Mouse (Mus musculus) gonadal fat pad, adult 2 months (tissue): ENCODE measurements around the gene Pard3. TPM values are rescaled to one million over a fixed set of nuclear protein-coding genes. Genes with fewer than 3 reads are reported as not detected.

Experiments
- DNase-seq: peaks from one replicate; pipeline ENCODE4 v3.0.0-alpha.2; 2012; ENCODE audit warnings: low read depth
- polyA plus RNA-seq: library from polyadenylated mRNA; depleted of rRNA; stranded (reverse); fragments of >200 nt; gene quantifications from 2 replicates; pipeline ENCODE4 v1.2.3, GENCODE M21; 2012; rRNA removed

Pard3 gene
- 31.5 and 32.4 TPM in 2 replicates for polyA plus RNA-seq

DNA sequence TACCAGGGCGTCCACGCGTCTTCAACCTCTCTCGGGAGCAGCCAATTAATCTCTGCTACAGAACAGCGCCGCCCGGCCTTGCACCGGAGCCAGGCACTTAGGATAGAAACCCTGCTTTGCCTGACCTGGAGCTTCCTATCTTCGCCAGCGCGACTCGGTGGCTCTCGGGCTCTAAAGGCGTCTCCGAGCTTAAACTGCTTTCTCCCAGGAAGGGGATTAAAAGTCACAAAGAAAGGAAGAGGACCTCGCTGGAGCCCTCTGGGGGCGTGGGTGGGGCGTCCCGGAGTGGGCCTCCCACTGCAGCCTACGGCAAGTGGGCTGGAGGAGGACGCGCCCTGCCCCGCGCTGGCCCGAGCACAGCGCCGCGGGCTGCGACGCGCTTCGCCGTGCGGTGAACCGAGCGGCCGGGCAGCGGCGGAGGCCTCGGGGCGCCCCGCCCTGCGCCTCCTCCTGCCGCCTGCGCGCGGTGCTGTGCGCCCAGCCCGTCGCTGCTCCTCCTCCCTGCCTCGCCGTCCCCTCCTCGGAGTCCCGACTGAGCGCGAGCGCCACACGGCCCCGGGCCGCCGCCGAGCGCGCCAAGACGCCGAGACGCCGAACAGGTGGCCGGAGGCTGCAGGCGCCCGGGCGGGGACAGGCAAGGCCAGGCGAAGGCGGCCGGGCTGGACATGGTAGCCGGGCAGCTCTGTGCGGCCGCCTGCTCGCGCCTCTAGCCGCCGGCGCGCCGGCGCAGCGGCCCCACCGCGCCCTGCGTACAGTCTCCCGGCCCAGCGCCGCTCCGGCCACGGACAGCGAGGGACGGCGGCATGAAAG lies at the start of gene Pard3:
Gene Pard3, plus strand, starts transcription at position 343 of the 810 bp plus-strand sequence.
- DNase-seq = no peak

DNA sequence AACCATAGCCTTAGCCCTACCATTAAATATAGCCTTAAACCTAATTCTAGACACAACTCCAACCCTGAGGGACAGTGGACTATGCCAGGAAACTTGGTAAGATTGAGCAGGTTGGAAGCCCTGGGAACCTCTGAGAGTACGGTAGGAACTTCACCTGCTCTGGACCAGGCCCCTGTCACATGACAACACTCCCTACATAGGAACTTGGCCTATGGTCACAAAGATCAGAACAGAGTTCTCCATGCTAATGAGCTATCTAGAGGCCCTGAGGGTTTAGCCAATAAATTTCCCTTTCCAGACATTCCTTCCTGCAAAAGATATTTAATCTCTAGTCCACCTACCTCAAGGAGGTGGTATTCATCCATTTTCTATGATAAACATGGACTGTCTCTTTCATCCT lies 41.9 kb upstream of the Pard3 start:
- no peak for DNase-seq

- peak; percentile 94 for DNase-seq
Measured at GRCm38 (mm10) chr8:127025256-127025717, 38.4 kb upstream of the Pard3 start.

DNA sequence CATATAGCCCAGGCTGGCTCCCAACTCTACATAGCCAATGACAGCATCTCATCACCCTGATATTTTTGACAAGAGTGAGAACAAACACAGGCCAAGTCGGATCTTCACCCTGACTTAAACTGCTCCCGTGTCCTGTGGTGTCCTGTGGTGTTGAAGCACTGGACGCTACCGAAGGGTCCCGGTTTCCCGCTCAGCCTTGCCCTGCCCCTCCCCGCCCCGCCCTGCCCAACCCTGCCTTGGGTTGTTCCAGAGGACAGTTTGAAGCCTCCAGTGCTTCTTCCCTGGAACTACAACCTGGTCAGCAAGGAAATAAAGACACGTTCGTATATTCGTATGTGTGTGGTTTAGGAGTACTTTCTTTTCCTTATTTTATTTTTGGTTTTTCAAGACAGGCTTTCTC lies 37.9 kb upstream of the Pard3 start:
- no peak for DNase-seq

- DNase-seq = no peak
Measured at GRCm38 (mm10) chr8:127031476-127031875, 32.2 kb upstream of the Pard3 start.

- DNase-seq = no peak
Measured at GRCm38 (mm10) chr8:127038928-127039327, 24.8 kb upstream of the Pard3 start.

- DNase-seq = no peak
Measured at GRCm38 (mm10) chr8:127049996-127050395, 13.7 kb upstream of the Pard3 start.

DNA sequence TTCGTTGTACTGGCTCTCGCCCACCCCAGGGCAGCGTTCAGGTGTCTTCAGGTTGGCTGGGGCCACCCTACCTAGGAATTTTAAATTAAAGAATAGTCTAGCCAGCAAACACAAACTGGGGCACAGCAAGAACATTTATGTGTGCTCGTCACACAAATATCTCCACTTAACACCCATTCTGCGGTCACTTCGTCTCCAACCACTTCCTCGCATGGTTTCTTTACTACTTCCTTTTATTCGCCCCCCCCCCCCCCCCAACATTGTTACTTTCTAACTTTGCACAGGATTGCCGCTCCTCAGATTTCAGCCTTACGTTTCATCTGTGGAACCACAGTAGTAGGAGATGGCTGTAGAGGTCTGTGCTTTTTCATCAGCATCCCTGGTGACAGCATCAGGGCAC lies 11.6 kb upstream of the Pard3 start:
- DNase-seq = no peak

DNA sequence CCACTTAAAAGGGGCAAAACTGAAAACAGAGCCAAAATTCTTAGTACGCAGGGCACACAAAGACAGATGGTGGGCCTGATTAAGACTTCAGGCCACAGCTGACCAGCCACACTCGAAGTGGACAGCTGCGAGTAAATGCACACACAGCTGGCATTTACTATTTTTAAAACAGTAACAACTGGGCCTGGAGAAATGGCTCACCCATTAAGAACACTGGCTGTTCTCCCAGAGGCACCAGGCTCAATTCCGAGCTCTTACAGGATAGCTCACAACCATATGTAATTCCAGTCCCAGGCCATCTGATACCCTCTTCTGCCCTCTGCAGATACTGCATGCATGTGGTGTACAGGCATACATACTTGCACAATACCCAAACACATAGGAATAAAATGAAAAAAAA lies 8.6 kb upstream of the Pard3 start:
- DNase-seq = no peak

- no peak for DNase-seq
Measured at GRCm38 (mm10) chr8:127058759-127059158, 4.9 kb upstream of the Pard3 start.

DNA sequence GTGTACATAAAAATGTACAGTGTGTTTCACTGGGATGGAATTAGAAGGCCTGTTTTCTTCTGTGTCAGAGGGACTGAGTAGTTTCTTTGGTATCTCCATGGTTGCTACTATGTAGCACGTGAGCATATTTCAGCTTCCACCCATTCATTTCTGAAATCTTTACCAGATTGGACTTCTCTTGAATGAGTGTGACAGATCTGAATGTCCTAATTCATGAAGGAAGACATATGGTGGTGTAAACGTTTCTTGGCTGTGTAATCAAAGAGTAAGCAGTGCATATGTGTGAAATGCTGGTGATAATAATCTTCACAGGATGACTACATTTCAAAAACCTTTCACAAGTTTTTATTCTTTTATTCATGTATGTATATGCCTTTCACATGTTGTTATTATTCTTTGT lies 3.9 kb upstream of the Pard3 start:
- no peak for DNase-seq

GRCm38 (mm10) chr8:127064361-127065112 lies 844 bp downstream of the Pard3 start:
- no peak for DNase-seq

- no peak for DNase-seq
Measured at GRCm38 (mm10) chr8:127065113-127065473, 1.4 kb downstream of the Pard3 start.

DNA sequence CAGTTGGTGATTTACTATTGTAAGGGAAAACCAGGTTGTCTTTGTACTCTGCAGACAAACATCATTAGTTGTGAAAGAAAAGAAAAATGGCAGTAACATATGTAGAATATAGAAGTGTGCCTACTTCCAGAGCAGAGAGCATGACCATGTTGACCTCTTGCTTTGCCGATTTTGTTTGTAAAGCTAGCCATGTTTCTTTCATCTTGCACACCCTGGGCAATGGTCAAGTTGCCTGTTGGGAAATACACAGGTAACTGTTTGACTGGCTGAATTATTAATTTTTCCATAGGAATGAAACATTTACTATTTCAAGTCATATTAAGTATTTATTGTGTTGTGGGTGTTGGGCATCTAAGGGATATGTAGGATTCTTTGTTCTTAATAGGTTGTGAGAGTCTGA lies 2.1 kb downstream of the Pard3 start:
- DNase-seq = no peak

DNA sequence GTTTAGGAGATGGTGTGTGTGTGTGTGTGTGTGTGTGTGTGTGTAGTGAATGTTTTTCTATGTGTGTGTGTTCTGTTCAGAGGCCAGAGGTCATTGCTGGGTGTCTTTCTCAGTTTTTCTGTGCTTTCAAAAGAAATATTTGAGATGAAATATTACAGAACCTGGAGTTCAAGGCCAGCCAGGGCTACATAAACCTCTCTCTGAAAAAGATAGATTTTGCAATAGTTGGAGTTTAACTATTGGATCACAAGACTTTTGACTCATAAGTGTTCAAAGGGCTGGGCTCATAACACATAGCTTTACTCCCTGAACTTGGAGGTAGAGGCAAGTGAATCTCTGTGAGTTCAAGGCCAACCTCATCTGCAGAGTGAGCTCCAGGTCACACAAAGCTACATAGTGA lies 2.8 kb downstream of the Pard3 start:
- no peak for DNase-seq

DNA sequence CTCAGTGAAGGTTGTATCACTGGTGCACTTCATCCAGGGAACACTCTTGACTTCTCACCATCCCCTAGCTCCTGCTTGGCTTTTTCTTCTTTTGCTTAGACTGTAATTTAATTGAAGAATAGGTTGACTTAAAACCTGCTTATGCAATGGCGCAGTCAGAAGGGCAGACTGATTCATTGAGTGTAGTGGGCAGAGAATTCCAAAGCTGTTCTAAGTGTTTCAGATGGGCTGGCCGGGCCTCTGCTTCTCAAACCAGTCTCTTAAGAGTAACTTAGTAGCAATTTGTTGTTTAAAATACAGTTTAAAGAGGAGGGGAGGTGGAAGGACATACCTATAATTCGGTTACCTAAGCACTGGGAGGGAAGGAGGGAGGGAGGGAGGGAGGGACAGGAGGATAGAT lies 5.0 kb downstream of the Pard3 start:
- no peak for DNase-seq

DNA sequence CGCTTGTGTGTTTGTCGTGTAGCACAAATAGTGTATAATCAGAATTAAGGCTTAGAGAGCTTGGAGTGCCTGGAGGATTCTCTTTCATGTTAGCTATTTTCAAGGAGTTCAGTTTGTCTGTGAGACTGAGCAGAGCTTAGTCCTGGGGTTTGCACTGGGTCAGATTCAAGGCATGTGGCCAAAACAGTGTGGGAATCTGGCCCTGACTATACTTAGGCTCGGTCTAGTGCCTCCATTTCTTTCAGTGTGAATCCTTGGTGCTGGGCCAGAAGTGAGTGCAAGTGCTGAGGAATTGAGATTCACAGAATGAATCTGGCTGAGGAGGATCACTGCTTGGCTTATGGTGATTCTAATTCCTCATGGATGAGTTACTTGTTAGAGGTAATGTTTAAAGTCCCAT lies 6.5 kb downstream of the Pard3 start:
- no peak for DNase-seq

DNA sequence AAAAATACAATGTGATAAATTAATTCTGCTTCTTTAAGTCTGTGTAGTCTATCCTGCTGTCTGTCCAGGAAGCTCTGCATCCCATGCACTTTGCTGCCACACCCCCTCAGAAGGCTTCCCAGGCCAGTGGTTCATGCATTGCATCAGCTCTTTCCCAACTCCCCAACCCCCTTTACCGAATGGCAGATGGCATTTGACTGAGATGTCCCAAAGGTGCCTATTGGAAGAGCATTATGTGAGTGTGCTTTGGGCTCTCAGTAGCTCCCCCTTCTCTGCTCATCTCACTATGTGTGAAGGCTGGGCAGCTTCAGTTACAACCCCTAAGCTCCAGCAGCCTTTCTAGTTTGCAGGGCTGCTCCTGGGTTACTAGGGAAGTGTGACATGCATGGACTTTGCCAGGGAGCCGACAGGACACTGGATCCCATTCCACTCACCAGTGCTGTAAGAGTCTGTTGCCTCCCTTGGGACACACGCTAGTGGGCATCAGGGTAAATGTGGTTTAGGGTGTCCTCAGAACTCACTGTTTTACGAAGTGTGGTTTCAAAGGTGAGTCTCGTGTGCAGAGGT lies 9.4 kb downstream of the Pard3 start:
- no peak for DNase-seq

DNA sequence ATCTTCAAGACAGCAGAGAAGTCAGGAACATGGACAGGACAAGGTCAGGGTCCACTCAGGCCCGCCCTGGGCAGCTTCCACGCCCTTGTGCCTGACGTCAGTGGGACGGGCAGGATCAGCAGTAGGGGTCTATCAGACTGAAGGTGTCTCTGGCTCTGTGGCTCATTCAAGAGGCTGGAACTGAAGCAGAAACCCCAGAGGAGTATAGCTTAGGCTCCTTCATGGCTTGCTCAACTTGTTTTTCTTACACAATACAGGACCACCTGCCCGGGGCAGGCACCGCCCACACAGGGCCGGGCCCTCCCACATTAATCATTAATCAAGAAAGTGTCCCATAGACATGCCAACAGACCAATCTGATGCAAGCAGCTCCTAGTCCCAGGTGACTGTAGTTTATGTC lies 12.8 kb downstream of the Pard3 start:
- DNase-seq = no peak

GRCm38 (mm10) chr8:127079244-127079805 lies 15.6 kb downstream of the Pard3 start:
- DNase-seq = no peak

DNA sequence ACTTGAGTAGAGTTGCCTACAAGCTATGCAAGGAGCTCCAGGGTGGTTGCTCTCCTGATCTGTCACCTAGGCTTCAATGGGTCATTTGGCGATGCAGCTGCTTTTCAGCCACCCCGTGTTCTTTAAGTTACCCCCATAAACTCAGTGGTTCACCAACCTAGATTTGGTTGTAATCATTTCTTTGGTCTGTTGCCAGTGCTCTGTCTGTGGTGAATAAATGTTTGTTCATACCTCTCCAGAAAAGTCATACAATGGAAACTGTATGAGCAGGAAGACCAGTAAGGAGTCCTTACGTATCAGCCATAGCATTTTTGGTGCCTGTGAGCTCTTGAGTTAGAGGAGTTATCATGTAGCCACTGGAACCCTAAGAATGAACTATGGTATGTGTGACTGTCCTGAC lies 17.6 kb downstream of the Pard3 start:
- no peak for DNase-seq

- no peak for DNase-seq
Measured at GRCm38 (mm10) chr8:127082486-127082885, 18.8 kb downstream of the Pard3 start.

GRCm38 (mm10) chr8:127084565-127084964 lies 20.9 kb downstream of the Pard3 start:
- no peak for DNase-seq
